Mouse (Mus musculus) limb, embryonic 10.5 days (tissue): ENCODE results near the gene Chl1. TPM values are rescaled to one million over a fixed set of nuclear protein-coding genes. Genes with fewer than 3 reads are reported as not detected.

Source experiments
- DNase-seq: peaks from one replicate; pipeline ENCODE4 v3.0.0-alpha.2; 2017; ENCODE audit warnings: low spot score
- H3K27ac ChIP-seq: fragments of 300-500 bp; sonication (generic); 2 replicates; pipeline ENCODE4 v1.5.1; 2016; ENCODE audit warnings: mild to moderate bottlenecking
- H3K27me3 ChIP-seq: fragments of 300-500 bp; sonication (generic); 2 replicates; pipeline ENCODE4 v1.6.1; 2016; ENCODE audit warnings: low read depth, mild to moderate bottlenecking; ENCODE audit not compliant: poor library complexity, severe bottlenecking
- H3K36me3 ChIP-seq: fragments of 300-500 bp; sonication (generic); 2 replicates; pipeline ENCODE4 v1.6.1; 2016; ENCODE audit warnings: mild to moderate bottlenecking, moderate library complexity
- H3K4me1 ChIP-seq: fragments of 300-500 bp; sonication (generic); 2 replicates; pipeline ENCODE4 v1.6.1; 2016
- H3K4me3 ChIP-seq: fragments of 300-500 bp; sonication (generic); 2 replicates; pipeline ENCODE4 v1.5.1; 2016; ENCODE audit warnings: mild to moderate bottlenecking, moderate library complexity
- H3K9me3 ChIP-seq: fragments of 300-500 bp; sonication (generic); replicated peaks from 2 replicates; pipeline ENCODE4 v1.6.1; 2016; ENCODE audit warnings: mild to moderate bottlenecking
- WGBS: fragments of 180-500 bp; shearing (Covaris S2); methylation state at CpG from one replicate; pipeline ENCODE4 v1.1.7; 2016; 5-methylcytosine and 5-hydroxymethylcytosine counted together
- polyA plus RNA-seq: library from polyadenylated mRNA; unstranded; fragments of >200 nt; fragmentation: Nextera tagmentation; extraction: Ambion mirVana; gene quantifications from 2 replicates; pipeline ENCODE4 v1.2.1, GENCODE M21; 2016

Chl1 gene
- polyA plus RNA-seq, 1 experiment from 2014 or later: 0.59 TPM

- DNase-seq: no peak
- Histone ChIP-seq H3K4me1 (peaks cover 21% of the 10 kb centered on the region), H3K27me3 (peaks cover 52% of the 10 kb centered on the region), H3K9me3 (no peaks in the 10 kb centered on the region), H3K4me3 (no peak overlapping the region), H3K36me3 (no peaks in the 10 kb centered on the region), H3K27ac (no peak overlapping the region)
- WGBS: 62% methylated on average over 1 of the region's 1 CpGs
Observed at GRCm38 (mm10) chr6:103514346-103514745, 4.0 kb downstream of the Chl1 start.

- 94% methylated on average over 1 of the region's 1 CpGs for WGBS
- Histone ChIP-seq H3K9me3 (no peaks in the 10 kb centered on the region), H3K27me3 (peaks cover 47% of the 10 kb centered on the region), H3K36me3 (no peaks in the 10 kb centered on the region), H3K27ac (no peak overlapping the region), H3K4me1 (peaks cover 21% of the 10 kb centered on the region), H3K4me3 (no peak overlapping the region)
- DNase-seq: no peak
Observed at GRCm38 (mm10) chr6:103514756-103515155, 4.4 kb downstream of the Chl1 start.

- no peaks in the 10 kb centered on the region for H3K36me3 ChIP-seq
- H3K27ac ChIP-seq: no peak overlapping the region
- no peaks in the 10 kb centered on the region for H3K9me3 ChIP-seq
- H3K4me1 ChIP-seq: no peaks in the 10 kb centered on the region
- WGBS: 91% methylated on average over 2 of the region's 2 CpGs
- H3K27me3 ChIP-seq: no peaks in the 10 kb centered on the region
- DNase-seq: no peak
- no peak overlapping the region for H3K4me3 ChIP-seq
Observed at GRCm38 (mm10) chr6:103519596-103519995, 9.2 kb downstream of the Chl1 start.

GRCm38 (mm10) chr6:103525326-103526024 lies 15.1 kb downstream of the Chl1 start:
- H3K4me1 ChIP-seq: no peaks in the 10 kb centered on the region
- H3K4me3 ChIP-seq: no peak overlapping the region
- no peak overlapping the region for H3K27ac ChIP-seq
- no peak for DNase-seq
- no peaks in the 10 kb centered on the region for H3K9me3 ChIP-seq
- no peaks in the 10 kb centered on the region for H3K27me3 ChIP-seq
- no peaks in the 10 kb centered on the region for H3K36me3 ChIP-seq
- 85% methylated on average over 2 of the region's 2 CpGs for WGBS

- Histone ChIP-seq H3K27me3 (no peaks in the 10 kb centered on the region), H3K9me3 (no peaks in the 10 kb centered on the region), H3K4me3 (no peak overlapping the region), H3K4me1 (no peaks in the 10 kb centered on the region), H3K36me3 (no peaks in the 10 kb centered on the region), H3K27ac (no peak overlapping the region)
- no peak for DNase-seq
- 86% methylated on average over 8 of the region's 8 CpGs for WGBS
Observed at GRCm38 (mm10) chr6:103526945-103527777, 16.8 kb downstream of the Chl1 start.

GRCm38 (mm10) chr6:103533048-103533447 lies 22.7 kb downstream of the Chl1 start:
- DNase-seq: no peak
- Histone ChIP-seq H3K27me3 (no peaks in the 10 kb centered on the region), H3K36me3 (no peaks in the 10 kb centered on the region), H3K9me3 (no peaks in the 10 kb centered on the region), H3K27ac (no peak overlapping the region), H3K4me1 (no peaks in the 10 kb centered on the region), H3K4me3 (no peak overlapping the region)

- no peaks in the 10 kb centered on the region for H3K27me3 ChIP-seq
- H3K27ac ChIP-seq: no peak overlapping the region
- H3K4me3 ChIP-seq: no peak overlapping the region
- no peaks in the 10 kb centered on the region for H3K9me3 ChIP-seq
- DNase-seq: no peak
- no peaks in the 10 kb centered on the region for H3K4me1 ChIP-seq
- no peaks in the 10 kb centered on the region for H3K36me3 ChIP-seq
- 90% methylated on average over 2 of the region's 2 CpGs for WGBS
Observed at GRCm38 (mm10) chr6:103534027-103534426, 23.6 kb downstream of the Chl1 start.

GRCm38 (mm10) chr6:103542576-103542975 lies 32.2 kb downstream of the Chl1 start:
- H3K27me3 ChIP-seq: no peaks in the 10 kb centered on the region
- no peak overlapping the region for H3K4me3 ChIP-seq
- no peaks in the 10 kb centered on the region; the same call in 1 of the 2 replicates for H3K4me1 ChIP-seq
- H3K9me3 ChIP-seq: no peaks in the 10 kb centered on the region
- H3K36me3 ChIP-seq: no peaks in the 10 kb centered on the region
- H3K27ac ChIP-seq: no peak overlapping the region
- WGBS: 74% methylated on average over 2 of the region's 2 CpGs
- no peak for DNase-seq

GRCm38 (mm10) chr6:103543753-103544152 lies 33.4 kb downstream of the Chl1 start:
- Histone ChIP-seq H3K9me3 (no peaks in the 10 kb centered on the region), H3K27me3 (no peaks in the 10 kb centered on the region), H3K4me3 (no peak overlapping the region), H3K4me1 (no peaks in the 10 kb centered on the region; the same call in 1 of the 2 replicates), H3K27ac (no peak overlapping the region), H3K36me3 (no peaks in the 10 kb centered on the region)
- WGBS: 30% methylated on average over 1 of the region's 1 CpGs
- no peak for DNase-seq

- no peak overlapping the region for H3K4me3 ChIP-seq
- no peaks in the 10 kb centered on the region for H3K36me3 ChIP-seq
- no peaks in the 10 kb centered on the region for H3K27me3 ChIP-seq
- H3K27ac ChIP-seq: no peak overlapping the region
- no peaks in the 10 kb centered on the region; the same call in 1 of the 2 replicates for H3K4me1 ChIP-seq
- no peaks in the 10 kb centered on the region for H3K9me3 ChIP-seq
- 84% methylated on average over 3 of the region's 3 CpGs for WGBS
- no peak for DNase-seq
Observed at GRCm38 (mm10) chr6:103546314-103546713, 35.9 kb downstream of the Chl1 start.

- H3K27me3 ChIP-seq: no peaks in the 10 kb centered on the region
- H3K4me3 ChIP-seq: no peak overlapping the region
- H3K27ac ChIP-seq: no peak overlapping the region
- H3K9me3 ChIP-seq: no peaks in the 10 kb centered on the region
- no peaks in the 10 kb centered on the region; the same call in 1 of the 2 replicates for H3K4me1 ChIP-seq
- 91% methylated on average over 4 of the region's 4 CpGs for WGBS
- H3K36me3 ChIP-seq: no peaks in the 10 kb centered on the region
- DNase-seq: no peak
Observed at GRCm38 (mm10) chr6:103549929-103550328, 39.5 kb downstream of the Chl1 start.

GRCm38 (mm10) chr6:103558037-103558893 lies 47.9 kb downstream of the Chl1 start:
- WGBS: 75% methylated on average over 5 of the region's 5 CpGs
- no peaks in the 10 kb centered on the region for H3K36me3 ChIP-seq
- H3K27ac ChIP-seq: no peak overlapping the region
- DNase-seq: no peak
- H3K9me3 ChIP-seq: no peaks in the 10 kb centered on the region
- H3K27me3 ChIP-seq: no peaks in the 10 kb centered on the region
- H3K4me3 ChIP-seq: no peak overlapping the region
- no peaks in the 10 kb centered on the region for H3K4me1 ChIP-seq

GRCm38 (mm10) chr6:103558894-103559225 lies 48.5 kb downstream of the Chl1 start:
- no peaks in the 10 kb centered on the region for H3K36me3 ChIP-seq
- H3K27ac ChIP-seq: no peak overlapping the region
- no peaks in the 10 kb centered on the region for H3K4me1 ChIP-seq
- 95% methylated on average over 3 of the region's 3 CpGs for WGBS
- no peaks in the 10 kb centered on the region for H3K27me3 ChIP-seq
- no peak for DNase-seq
- no peak overlapping the region for H3K4me3 ChIP-seq
- H3K9me3 ChIP-seq: no peaks in the 10 kb centered on the region
